Mouse (Mus musculus): ENCODE results near the gene Lmbrd2.
A peak's percentile ranks its signal among the peaks of the same experiment; 100 is the strongest.

GRCm38 (mm10) chr15:9120081-9120480 lies 20.3 kb upstream of the Lmbrd2 start:
- TF ChIP-seq ZC3H11A (IDR thresholded peaks at IDR 0.05; ENCODE audit: borderline replicate concordance, low read depth, low read length) (peak; percentile 93), MAFK (IDR thresholded peaks at IDR 0.05; ENCODE audit: insufficient read depth, low read depth, low read length) (no peak), HCFC1 (IDR thresholded peaks at IDR 0.05; ENCODE audit: borderline replicate concordance, insufficient read depth, low read length) (no peak), ZNF384 (IDR thresholded peaks at IDR 0.05; ENCODE audit: low read depth, low read length) (no peak)

Measured in ES-E14 (cell line).